ENCODE assay signal across 8 mouse cellular contexts in the genomic region with DNA sequence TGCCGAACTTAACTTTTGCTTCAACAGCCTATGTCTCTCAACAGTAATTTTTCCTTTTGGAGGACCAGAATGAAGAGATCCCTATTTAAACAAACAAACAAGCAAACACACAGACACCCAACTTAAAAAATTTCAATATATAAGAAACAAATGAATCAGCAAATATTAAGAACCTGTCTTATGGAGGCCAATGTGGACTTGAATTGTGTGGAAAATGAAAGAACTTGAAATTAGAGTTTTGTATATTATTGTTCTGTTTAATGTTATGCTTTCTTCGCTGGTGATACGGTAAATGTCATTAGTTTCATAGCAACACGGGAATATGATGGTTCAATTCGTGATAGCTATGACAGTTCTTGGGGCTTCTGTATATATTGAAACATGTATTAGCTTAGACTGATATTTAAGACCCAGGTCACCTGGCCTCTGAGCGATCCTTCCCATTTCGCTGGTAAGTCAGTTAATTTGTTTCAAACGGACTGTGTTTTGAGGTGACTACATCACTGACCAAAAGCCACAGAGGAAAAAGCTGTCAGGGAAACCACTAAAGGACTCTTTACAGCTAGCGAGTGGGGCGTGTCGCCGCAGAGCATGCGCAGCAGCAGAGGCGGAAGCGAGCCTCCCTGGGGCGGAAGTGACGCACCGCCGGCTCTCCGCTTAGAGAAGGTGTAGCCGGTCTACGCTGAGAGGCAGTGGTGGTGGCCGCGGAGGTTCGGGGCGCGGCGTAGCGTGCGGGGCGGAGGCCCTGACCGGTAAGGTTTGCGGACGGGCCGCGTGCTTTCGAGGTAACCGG. TPM values are rescaled to one million over a fixed set of nuclear protein-coding genes. Genes with fewer than 3 reads are reported as not detected.
DNase-seq lines count a peak whose midpoint lies in the region; ATAC-seq and TF ChIP-seq lines count a peak whose summit lies in the region.

A gene (plus strand): TSS at position 626 of the 793 bp plus-strand sequence.

- H3K9ac ChIP-seq in ES-Bruce4 (ENCODE audit: low read depth, poor library complexity, severe bottlenecking): peak within 1 kb of the TSS; percentile 92
- H3K9ac ChIP-seq in forebrain, embryonic 12.5 days: peak within 1 kb of the TSS; percentile 85
- H3K9ac ChIP-seq in heart, embryonic 16.5 days (ENCODE audit: low read length): peak within 1 kb of the TSS; percentile 96
- H3K9ac ChIP-seq in liver, embryonic 13.5 days: peak within 1 kb of the TSS; percentile 96
- H3K9ac ChIP-seq in stomach, embryonic 15.5 days: peak within 1 kb of the TSS; percentile 67

- H3K27ac ChIP-seq in ES-Bruce4 (ENCODE audit: insufficient read depth, low read length): peak within 1 kb of the TSS; percentile 48
- H3K27ac ChIP-seq in forebrain, embryonic 12.5 days: peak within 1 kb of the TSS; percentile 85
- peak within 1 kb of the TSS; percentile 92 for H3K27ac ChIP-seq in heart, embryonic 16.5 days (ENCODE audit: low read length)
- H3K27ac ChIP-seq in liver, embryonic 13.5 days: peak within 1 kb of the TSS; percentile 97
- peak within 1 kb of the TSS; percentile 93 for H3K27ac ChIP-seq in stomach, embryonic 15.5 days

- peak; percentile 98 for ATAC-seq in forebrain, embryonic 12.5 days (ENCODE audit: low FRiP score)
- peak; percentile 96 for ATAC-seq in heart, embryonic 16.5 days (replicated peaks; ENCODE audit: extremely low read depth, insufficient read depth, low FRiP score)
- ATAC-seq in liver, embryonic 13.5 days (ENCODE audit: low read depth): peak; percentile 97
- peak; percentile 97 for ATAC-seq in stomach, embryonic 15.5 days (ENCODE audit: insufficient read depth, low FRiP score, low read depth)

- peak; percentile 49 for TF ChIP-seq POLR2A in ES-Bruce4 (IDR thresholded peaks at IDR 0.05; ENCODE audit: insufficient read depth, low read length)

- no peak for TF ChIP-seq EP300 in ES-Bruce4 (IDR thresholded peaks at IDR 0.05; ENCODE audit: insufficient read depth, low read depth, low read length)

- no peak for TF ChIP-seq CTCF in ES-Bruce4 (IDR thresholded peaks at IDR 0.05; ENCODE audit: low read depth, low read length)

- 4% methylated on average over 38 of the region's 38 CpGs for WGBS in forebrain, embryonic 12.5 days
- WGBS in heart, embryonic 16.5 days: 4% methylated on average over 38 of the region's 38 CpGs
- 1% methylated on average over 38 of the region's 38 CpGs for WGBS in liver, embryonic 13.5 days (ENCODE audit: insufficient replicate concordance)
- WGBS in stomach, embryonic 15.5 days: 3% methylated on average over 38 of the region's 38 CpGs

- no peaks in the 10 kb centered on the region for H3K9me3 ChIP-seq in ES-Bruce4 (replicated peaks; ENCODE audit: control insufficient read depth, insufficient read depth, low read length, poor library complexity, severe bottlenecking)
- no peaks in the 10 kb centered on the region for H3K9me3 ChIP-seq in forebrain, embryonic 12.5 days
- no peaks in the 10 kb centered on the region for H3K9me3 ChIP-seq in heart, embryonic 16.5 days (replicated peaks; ENCODE audit: control insufficient read depth, low read length)
- H3K9me3 ChIP-seq in liver, embryonic 13.5 days (replicated peaks): no peaks in the 10 kb centered on the region
- no peaks in the 10 kb centered on the region for H3K9me3 ChIP-seq in stomach, embryonic 15.5 days

- peak; percentile 89 for DNase-seq in c-Kit-positive CD71-positive TER-119-positive erythroid progenitor cells, embryonic 14.5 days (ENCODE audit: low spot score)
- DNase-seq in kidney, postnatal 25 days: peak; percentile 92 to 96
- peak; percentile 92 for DNase-seq in liver, embryonic 13.5 days
- peak; percentile 95 to 96 for DNase-seq in natural killer cell, adult 2 months (ENCODE audit: low spot score in 2 of 2)

- no peaks in the 10 kb centered on the region for H3K27me3 ChIP-seq in ES-Bruce4 (ENCODE audit: control insufficient read depth, insufficient read depth, low read length, poor library complexity, severe bottlenecking)
- peaks cover 9% of the 10 kb centered on the region; the same call in 1 of the 2 replicates for H3K27me3 ChIP-seq in forebrain, embryonic 12.5 days
- H3K27me3 ChIP-seq in heart, embryonic 16.5 days (ENCODE audit: control insufficient read depth, insufficient read depth, low read length): no peaks in the 10 kb centered on the region
- no peaks in the 10 kb centered on the region for H3K27me3 ChIP-seq in liver, embryonic 13.5 days
- no peaks in the 10 kb centered on the region for H3K27me3 ChIP-seq in stomach, embryonic 15.5 days (replicated peaks)

- H3K4me3 ChIP-seq in ES-Bruce4 (ENCODE audit: low read depth, low read length): peak within 1 kb of the TSS; percentile 95
- peak within 1 kb of the TSS; percentile 99 for H3K4me3 ChIP-seq in forebrain, embryonic 12.5 days (replicated peaks)
- peak within 1 kb of the TSS; percentile 99 for H3K4me3 ChIP-seq in heart, embryonic 16.5 days (ENCODE audit: low read length)
- peak within 1 kb of the TSS; percentile 97 for H3K4me3 ChIP-seq in liver, embryonic 13.5 days (replicated peaks)
- H3K4me3 ChIP-seq in stomach, embryonic 15.5 days (replicated peaks): peak within 1 kb of the TSS; percentile 99

- H3K4me1 ChIP-seq in ES-Bruce4 (ENCODE audit: control insufficient read depth, insufficient read depth, low read length): no peaks in the 10 kb centered on the region
- H3K4me1 ChIP-seq in forebrain, embryonic 12.5 days: peaks cover 5% of the 10 kb centered on the region
- H3K4me1 ChIP-seq in heart, embryonic 16.5 days (ENCODE audit: control insufficient read depth, insufficient read depth, low read length): peaks cover 4% of the 10 kb centered on the region; the same call in 1 of the 2 replicates
- peaks cover 43% of the 10 kb centered on the region for H3K4me1 ChIP-seq in liver, embryonic 13.5 days (replicated peaks)
- 0 out of 2 replicates have a peak, but pooled peaks cover 2% of the 10 kb centered on the region for H3K4me1 ChIP-seq in stomach, embryonic 15.5 days

- H3K36me3 ChIP-seq in ES-Bruce4 (ENCODE audit: control insufficient read depth, insufficient read depth, low read length, poor library complexity, severe bottlenecking): no peaks in the 10 kb centered on the region
- H3K36me3 ChIP-seq in forebrain, embryonic 12.5 days (replicated peaks): no peaks in the 10 kb centered on the region
- H3K36me3 ChIP-seq in heart, embryonic 16.5 days (ENCODE audit: control insufficient read depth, insufficient read depth): no peaks in the 10 kb centered on the region
- no peaks in the 10 kb centered on the region for H3K36me3 ChIP-seq in liver, embryonic 13.5 days
- no peaks in the 10 kb centered on the region for H3K36me3 ChIP-seq in stomach, embryonic 15.5 days

- peak within 1 kb of the TSS; percentile 76 for H3K4me2 ChIP-seq in forebrain, embryonic 12.5 days
- H3K4me2 ChIP-seq in heart, embryonic 16.5 days (ENCODE audit: low read depth, low read length): peak within 1 kb of the TSS; percentile 75
- H3K4me2 ChIP-seq in liver, embryonic 13.5 days: peak within 1 kb of the TSS; percentile 77
- H3K4me2 ChIP-seq in stomach, embryonic 15.5 days: peak within 1 kb of the TSS; percentile 63

RNA-seq across cellular contexts. Expression of the gene that starts here (rescaled TPM):
- polyA plus RNA-seq in ES-Bruce4 (2011; ENCODE audit: insufficient read depth, insufficient read length, low read depth, missing spikeins): 116 and 130 TPM in 2 replicates
- polyA plus RNA-seq in forebrain, embryonic 12.5 days (2016; fragmentation: Nextera tagmentation; extraction: Ambion mirVana): 137 TPM in 2 replicates
- 112 and 113 TPM in 2 replicates for polyA plus RNA-seq in heart, embryonic 16.5 days (2015; fragmentation: Nextera tagmentation; extraction: Ambion mirVana)
- polyA plus RNA-seq in liver, embryonic 13.5 days (2015; fragmentation: Nextera tagmentation; extraction: Ambion mirVana): 98.3 and 111 TPM in 2 replicates
- polyA plus RNA-seq in stomach, embryonic 15.5 days (2015; fragmentation: Nextera tagmentation; extraction: Ambion mirVana): 135 and 139 TPM in 2 replicates

Comparison
In these comparisons a context has a peak if more than half of its experiments do, and no peak if none do; other contexts are left out.
1. Peak in every context shown above with its lines: DNase-seq, ATAC-seq, H3K4me3 ChIP-seq and H3K27ac ChIP-seq.